Mouse (Mus musculus): ENCODE measurements around the gene Rabepk.
A peak's percentile ranks its signal among the peaks of the same experiment; 100 is the strongest.
"Not testable (repeated sequence)": the region's sequence is repeated elsewhere in the genome, so short reads cannot be mapped to it uniquely, and the experiment has no call there.

The Rabepk gene

DNA sequence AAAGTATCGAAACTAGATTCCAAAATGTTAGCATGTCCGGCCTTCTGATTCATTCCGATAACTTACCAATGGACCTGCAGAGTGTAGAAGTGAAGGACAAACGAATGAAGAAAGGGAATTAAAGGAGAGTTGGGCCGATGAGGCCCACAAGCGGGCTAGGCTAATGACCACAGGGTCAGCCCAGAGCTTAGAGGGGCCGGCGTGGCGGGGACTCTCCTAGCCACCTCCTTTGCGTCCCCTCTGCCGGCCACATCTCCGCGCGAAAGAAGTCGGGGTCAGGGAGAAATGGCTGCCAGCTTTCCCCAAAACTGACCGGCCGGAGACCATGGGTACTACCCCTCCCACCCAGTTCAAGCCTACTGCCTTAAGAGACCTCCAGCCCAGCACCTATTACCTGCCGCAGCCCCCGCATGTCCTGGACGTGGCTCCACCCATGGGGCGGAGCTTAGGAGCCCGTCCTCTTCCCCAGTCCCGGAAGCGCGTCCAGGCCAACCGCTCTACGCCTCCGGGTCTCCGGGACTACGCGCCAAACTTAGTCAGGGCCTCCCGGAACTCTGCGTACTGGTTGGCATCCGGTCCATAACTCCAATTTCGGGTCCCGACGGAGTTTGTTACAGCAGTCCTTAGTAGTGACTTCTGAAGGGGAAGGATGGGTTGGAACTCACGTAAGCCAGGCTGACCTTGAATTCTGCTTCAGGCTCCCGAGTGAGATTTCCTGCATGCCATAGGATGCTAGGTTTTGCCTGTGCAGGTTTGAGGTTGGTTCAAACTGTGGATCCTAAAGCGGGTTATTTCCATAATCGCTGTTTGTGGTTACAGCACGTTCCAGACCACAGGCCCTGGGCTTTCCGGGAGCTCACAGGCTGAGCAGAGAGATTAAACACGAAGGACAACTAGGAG, at the start of gene Rabepk:
Gene Rabepk, minus strand, starts transcription at position 556 of the 900 bp plus-strand sequence.
- DNase-seq, result peak; percentile 85

DNA sequence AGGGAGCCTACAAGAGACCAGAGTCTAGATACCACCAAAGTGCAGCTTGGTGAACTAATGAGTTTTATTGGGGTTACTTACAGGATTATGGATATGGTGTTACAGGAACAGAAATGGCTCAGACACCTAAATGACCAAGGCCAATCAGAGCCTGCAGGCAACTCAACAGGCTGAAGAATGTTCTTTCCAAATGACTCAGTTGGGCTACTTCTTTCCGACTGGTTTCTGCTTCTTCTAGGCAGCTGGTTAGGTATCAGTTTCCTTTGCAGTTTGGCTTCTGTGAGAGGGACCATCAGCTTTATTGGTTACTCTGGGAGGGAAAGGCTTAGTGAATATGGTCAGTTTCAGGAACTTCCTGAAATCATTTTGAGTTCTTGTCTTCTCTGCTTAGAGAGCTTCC, 48.0 kb upstream of the Rabepk start:
- DNase-seq, result no peak

DNA sequence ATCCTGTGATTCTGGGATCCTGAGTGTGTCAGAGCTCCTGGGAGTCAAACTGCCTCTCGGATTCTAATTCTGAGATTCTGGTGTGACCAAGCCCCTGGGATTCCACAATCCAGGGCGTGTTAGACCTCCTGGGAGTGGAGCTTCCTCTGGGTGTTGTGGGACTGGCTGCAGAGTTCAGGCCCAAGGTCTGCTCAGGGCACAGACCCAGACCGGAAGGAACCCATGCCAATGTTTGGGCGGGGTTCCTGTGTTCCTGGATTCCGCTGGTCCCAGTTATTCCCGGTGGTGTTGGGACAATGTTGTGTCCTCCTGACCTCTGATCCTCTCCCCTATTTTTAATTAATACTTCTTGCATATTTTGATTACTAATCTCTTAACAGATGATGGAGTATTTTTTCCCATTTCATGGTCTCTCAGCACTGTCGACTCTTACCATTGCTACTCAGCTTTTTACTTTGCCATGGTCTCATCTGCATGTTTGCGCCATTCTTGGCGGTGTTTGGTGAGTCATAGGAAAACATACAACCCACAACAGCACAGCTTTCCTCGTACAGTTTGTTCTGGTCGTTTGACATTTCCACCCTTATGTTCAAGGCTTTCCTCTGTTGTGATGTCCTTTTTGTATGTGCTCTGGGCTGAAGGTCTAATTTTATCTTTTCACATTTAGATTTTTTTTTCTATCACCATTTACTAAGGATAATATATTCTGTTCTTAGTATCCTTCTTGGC, 43.7 kb upstream of the Rabepk start:
- peak; percentile 77 for DNase-seq

DNA sequence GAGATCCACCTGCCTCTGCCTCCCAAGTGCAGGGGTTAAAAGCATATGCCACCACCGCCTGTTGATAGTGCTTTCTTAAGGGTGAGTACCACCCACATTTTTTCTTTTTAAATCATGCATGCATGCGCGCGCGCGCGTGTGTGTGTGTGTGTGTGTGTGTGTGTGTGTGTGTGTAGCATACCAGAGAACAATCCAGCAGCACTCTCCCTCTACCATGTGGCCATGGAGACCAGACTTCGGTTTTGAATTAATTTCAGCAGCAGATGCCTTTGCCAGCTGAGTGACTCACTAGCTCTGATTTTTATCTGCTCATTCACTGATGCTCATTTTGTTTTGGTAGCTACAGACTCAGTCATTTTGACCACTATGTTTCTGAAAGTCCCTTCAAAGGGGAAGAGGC, 42.0 kb upstream of the Rabepk start:
- no peak for DNase-seq

DNA sequence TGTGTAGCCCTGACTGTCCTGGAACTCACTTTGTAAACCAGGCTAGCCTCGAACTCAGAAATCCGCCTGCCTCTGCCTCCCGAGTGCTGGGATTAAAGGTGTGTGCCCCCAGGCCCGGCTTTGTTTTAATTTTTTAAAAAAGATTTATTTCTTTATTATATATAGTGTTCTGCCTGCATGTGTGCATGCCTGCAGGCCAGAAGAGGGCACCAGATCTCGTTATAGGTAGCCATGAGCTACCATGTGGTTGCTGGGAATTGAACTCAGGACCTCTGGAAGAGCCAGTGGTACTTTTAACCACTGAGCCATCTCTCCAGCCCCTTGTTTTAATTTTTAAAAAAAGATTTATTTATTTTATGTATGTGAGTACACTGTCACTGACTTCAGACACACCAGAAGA, 40.4 kb upstream of the Rabepk start:
- DNase-seq, result not testable (repeated sequence)

DNA sequence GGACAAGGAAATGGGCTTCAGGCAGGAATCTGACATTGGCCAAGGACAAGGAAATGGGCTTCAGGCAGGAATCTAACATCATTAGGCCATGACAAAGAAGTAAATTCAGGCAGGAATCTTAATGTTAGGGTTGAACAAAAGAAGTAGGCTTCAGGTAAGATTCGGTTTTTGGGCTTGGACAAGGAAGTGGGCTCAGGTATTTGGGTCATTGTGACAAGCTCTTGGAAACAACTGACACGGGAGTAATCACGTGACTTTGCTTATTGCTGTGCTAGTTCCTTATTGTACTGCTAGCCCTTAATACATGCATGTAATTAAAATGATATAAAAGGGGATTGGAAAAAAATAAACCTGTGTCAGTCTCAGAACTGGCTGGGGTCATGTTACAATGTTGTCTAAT, 36.0 kb upstream of the Rabepk start:
- DNase-seq, result no peak

DNA sequence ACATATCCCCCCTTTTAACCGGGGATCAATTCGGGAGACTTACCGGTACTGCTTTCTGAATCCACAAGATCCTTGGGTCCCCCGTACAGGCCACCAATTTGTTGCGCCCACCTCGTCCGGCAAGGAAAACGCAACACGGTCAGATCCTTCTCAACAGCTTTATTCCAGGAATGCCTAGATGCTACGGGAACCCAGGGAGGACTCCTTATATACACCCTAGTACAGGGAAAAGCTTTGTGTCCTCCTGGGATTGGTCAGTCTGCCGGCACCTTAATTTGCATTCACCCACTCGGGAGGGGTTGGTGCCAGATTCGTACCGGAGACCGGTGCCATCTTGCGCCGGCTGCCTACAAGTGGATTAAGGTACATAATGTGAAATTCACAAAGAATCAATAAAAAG, 33.9 kb upstream of the Rabepk start:
- no peak for DNase-seq

DNA sequence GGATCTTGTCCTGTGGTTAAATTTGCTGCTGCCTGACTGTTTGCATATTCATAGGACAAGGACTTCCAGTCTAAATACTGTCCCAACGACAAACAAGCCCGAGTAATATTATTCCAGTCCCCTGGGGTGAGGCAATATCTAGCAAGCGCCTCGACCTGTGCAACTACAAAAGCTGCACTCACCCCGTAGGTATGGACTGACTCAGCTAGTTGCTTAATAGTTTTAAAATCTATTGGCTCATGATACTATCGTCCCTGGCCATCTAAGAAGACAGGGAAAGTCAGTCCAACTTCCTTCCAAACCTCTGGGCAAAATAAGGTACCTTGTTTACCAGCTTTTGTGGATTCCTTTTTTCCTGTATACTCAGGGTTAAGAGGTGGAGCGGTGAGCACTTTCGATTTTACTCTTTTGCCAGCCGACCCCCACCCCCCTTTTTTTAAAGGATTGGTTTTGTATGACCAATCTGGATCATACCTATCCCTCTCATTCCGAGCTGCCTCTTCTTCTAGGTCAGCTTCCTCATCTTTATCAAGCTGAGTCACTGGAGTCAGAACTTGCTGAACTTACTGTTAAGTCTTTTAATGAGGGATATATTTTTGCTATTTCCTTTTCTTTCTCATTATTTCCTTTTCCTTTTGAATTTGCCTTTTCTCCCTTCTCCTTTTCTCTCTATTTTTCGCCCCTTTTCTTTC, 33.2 kb upstream of the Rabepk start, which contains the start of gene Gm34653:
Gene Gm34653, plus strand, starts transcription at position 242 of the 692 bp plus-strand sequence.
- DNase-seq, result not testable (repeated sequence)

DNA sequence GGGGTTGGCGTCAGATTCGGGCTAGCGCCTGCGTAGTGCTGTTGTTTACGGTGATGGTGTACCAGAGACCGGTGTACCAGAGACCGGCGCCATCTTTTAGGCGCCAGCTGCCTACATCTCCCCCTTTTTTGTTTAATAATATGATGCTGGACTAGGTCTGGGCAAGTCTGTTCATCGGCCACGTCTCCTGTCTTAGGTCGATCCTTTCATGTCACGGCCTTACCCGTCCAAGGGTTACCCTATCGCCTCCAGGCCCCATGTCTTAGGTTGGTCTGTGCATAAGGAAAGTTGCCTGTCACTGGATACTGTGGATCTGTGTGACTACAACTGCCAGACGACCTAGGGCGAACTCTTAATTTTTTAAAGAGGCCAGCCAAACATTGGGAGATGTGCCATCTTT, 30.4 kb upstream of the Rabepk start:
- DNase-seq, result not testable (repeated sequence)

DNA sequence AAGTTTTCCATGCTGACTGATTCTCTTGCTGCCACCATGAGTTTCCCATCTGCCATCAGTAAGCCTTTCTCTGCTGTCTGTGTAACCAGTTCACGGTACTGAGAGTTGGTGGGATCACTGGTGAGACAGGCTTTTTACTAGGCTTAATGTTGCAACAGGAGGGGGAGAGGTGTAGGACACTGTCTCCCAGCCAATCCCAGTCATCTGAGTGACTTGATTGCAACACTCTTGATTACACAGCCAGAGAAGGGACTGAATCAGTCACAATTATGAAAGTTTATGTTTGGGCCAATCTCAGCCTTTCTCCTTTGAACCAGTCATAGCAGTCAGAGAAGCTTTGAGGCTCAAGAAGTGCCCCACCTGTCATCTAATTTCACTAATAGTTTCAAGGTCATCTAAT, 28.3 kb upstream of the Rabepk start:
- DNase-seq, result no peak

DNA sequence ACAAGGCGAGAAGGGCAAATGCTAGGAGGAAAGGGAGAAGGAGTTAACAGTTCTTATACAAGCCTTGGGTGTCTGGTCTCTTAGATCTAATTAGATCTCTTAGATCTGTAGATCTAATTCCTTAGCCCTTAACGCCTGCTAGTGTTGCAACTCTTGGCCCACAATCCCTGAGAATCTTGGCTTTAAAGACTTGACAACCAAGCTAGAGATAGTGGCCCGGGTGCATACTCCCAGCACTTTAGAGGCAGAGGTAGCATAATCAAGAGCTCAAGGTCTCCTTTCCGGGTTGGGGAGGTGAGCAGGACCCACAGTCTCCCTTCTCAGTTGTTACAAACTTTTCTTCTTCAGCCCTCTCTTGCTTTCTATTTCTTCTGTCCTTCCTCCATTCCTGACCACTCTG, 27.9 kb upstream of the Rabepk start:
- DNase-seq, result no peak

DNA sequence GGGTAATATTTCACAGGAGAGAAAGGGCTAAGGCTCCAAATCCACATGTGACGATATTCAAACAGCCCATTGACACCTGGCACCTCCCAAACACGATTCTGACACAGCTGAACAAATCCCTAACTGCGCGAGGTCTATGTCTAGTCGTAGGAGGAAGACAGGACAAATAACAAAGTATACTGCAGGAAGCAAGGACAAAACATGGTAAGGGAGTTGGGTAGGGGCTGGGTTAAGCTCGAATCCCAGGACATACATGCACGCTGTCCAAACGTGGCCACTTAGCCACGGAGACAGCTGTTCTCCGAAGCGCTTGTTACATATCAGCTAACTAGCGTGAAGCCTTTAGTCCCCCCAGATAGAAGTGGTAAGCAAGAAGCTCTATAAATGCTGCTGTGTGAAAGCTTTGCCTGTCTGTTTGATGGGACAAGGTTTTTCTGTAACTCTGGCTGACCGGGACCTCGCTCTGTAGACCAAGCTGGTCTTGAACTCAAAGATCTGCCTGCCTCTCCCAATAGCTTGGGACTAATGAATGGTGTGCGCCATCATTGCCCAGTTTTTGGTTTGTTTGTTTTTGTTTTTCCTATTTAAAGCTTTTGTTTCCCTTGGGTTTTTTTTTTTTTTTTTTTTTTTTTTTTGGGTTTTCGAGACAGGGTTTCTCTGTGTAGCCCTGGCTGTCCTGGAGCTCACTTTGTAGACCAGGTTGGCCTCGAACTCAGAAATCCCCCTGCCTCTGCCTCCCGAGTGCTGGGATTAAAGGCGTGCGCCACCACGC, 26.9 kb upstream of the Rabepk start:
- DNase-seq, result no peak

DNA sequence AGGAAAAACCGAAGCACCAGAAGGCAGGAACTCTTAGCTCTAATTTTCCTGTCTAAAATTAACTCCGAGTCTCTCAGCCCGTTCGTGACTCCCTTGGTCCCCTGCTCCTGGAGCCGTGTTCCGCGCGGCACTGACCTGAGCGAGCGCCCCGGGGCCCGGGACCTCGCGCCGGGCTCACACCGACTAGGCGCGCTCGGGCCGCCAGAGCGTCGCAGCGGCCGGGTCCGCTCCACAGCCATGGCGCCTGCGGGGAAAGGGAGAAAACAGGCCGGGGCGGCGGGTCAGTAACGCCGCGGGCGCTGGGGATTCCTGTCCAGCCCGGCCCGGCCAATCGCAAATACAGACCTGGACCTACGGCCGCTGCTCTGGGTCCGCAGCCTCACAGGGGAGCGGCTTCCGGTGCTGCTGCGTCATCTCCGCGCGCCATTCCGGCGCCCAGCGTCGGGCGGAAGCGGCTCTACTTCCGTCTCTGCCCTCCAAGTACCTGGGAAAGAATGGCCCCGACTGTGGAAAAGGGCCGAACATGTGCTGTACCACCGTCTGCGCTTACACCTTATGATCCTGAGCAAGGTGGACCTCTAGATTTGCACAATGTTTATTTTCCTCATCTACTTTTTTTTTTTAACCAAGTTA, 26.2 kb upstream of the Rabepk start, which contains the start of gene Fbxw2:
Gene Fbxw2, minus strand, starts transcription at position 485 of the 633 bp plus-strand sequence.
- DNase-seq, result peak; percentile 91

DNA sequence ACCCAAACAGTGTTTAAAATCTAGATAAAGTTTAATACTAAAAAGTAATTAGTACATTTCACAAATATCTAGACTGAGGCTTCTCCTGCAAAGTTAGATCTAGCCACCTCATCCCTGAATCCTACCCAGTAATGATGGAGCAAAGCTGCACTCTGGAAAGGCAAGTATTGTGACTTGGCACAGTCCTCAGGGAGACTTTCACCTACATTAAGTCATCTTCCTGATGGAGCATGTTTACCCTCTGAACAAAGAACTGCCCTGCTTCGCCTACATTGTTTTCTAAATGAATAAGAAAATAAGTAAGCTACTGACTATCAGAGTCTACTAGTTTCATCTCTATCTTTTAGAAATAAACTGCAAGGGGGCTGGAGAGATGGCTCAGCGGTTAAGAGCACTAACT, 18.8 kb upstream of the Rabepk start:
- DNase-seq, result no peak

DNA sequence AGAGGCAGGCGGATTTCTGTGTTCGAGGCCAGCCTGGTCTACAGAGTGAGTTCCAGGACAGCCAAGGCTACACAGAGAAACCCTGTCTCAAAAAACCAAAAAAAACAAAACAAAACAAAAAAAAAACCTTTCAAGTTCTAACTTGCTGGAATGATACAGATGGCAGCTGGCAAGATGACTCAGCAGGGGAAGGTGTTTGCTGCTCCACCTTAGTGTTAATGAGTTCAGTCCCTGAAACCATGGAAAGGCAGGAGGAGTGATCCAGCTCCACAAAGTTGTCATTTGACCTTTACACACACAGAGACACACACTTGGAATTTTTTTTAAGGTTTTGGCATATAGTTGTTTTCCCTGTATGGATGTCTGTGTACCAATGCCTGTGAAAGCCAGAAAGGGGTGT, 16.2 kb upstream of the Rabepk start:
- DNase-seq, result not testable (repeated sequence)

DNA sequence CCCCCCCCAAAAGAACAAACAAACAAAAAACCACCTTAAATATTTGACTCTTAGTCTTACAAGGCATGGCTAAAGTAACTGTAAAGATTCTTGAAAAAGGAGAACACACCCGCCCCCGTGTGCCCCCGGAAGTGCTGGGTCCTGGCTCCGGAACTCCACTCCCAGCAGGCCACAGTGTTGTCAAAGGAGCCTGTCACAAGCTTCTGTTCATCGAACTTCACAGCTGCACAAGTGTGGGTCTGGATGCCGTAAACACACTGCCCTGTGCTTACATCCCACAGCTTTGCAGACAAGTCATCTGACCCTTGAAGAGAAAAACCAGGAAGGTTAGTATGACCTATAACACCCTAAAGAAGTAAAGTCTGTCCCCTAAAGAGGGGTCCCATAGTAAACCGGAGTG, 13.0 kb upstream of the Rabepk start:
- DNase-seq, result no peak

DNA sequence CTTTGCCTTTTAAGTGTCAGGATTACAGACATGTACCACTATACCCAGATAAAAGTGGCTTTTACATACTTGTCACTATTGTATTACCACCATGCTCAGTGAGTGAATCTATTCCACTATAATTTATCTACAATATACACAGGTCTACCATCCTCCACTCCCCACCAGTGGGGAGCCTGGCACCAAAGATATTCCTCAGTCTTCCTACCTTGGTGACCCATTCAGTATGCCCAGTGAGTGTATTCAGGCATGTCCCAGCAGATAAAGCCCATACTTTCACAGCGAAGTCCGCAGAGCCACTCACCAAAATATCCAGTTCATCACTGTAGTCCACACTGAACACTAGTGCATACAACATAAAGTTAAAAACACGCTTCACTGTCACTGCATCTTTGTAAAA, 11.1 kb upstream of the Rabepk start:
- DNase-seq, result no peak

DNA sequence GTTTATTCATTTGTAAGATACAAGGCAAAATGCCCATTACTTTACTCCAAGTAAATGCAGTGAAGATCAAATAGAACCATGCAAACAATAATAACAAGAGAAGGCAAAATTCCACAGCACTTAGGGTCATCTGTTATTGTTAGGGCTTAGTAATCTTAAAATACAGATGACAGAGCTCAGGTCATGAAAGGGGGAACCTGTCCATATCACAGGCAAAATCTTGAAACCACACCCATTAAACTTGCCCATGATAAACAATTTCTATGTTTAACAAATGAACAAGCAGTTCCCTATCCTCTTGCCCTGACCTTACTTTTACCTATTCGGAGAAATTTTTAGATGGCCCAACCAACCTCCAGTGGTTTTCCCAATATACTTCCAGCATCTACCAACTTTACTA, 9.9 kb upstream of the Rabepk start:
- no peak for DNase-seq

DNA sequence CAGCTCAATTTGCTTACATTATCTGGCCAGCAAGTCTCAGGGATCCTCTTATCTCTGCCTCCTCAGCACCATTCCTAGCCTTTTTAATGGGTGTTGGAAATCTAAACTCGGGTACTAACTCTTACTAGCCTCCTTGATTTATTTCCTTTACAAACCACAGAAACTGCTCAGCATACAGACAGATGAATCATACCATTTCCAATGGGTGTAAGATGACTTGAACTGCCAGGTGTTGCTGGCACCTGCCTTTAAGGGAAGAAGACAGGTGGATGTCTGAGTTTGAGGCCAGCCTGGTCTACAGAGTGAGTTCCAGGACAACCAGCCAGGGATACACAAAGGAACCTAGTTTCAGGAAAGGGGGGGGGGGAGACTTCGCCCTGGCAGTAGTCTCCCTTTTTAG, 8.3 kb upstream of the Rabepk start:
- DNase-seq, result no peak

DNA sequence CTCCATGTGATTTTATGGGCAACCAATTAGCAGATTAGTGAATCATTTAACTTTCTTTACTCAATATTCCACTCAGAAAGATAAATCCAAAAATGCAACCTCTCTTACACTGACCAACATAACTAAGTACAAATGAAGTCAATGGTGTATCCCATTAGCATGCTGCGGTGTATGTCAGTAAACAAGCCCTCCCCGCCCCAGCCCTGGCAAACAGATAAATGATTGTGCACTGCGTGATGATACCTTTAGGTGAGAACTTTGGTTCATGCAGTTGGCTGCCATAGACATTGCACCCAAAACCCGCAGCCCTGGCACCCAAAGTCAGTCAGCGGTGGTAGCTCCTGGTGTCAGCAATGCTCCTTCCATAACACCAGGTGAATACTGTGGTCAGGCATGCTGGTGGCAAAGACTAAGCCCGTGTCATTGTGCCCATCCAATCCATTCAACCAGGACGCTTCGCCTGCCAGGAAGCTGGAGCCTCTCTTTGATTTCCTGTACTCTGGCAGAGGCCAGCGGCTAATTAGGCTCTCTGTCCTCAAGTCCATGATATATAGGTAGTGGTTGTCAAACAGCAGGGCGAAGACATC, 5.7 kb upstream of the Rabepk start:
- DNase-seq, result peak; percentile 24

DNA sequence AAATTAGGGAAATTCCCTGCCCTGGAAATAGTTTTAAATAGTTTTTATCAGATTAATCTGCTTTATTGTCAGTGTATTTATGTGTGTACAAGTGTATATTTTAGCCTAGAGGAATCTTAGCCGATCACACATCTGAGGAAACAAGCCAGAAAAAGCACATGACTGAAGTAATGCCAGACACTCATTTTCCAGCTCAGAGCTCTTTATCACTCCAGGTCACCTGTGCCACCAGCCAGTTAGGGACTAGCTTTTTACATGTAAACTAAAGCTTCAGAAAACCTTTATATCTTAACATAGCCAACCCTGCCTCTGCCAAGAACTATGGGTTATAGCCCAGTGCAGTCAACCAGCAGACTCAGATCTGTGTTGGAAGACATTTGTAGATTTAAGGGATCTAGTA, 5.1 kb upstream of the Rabepk start:
- DNase-seq, result peak; percentile 32

DNA sequence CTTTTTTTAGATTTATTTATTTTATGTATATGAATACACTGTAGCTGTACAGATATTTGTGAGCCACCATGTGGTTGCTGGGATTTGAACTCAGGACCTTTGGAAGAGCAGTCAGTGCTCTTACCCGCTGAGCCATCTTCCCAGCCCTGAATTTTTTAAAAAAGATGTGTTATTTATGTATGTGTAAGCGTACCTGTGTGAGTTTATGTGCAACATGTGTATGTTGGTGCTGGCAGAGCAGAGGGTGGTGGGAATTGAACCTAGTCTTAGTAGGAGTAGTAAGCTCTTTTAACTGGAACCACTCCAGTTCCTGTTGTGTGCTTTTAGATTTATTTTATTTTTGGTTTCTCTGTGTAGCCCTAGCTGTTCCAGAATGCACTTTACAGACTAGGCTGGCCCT, 4.5 kb upstream of the Rabepk start:
- DNase-seq, result no peak

Measured in kidney, adult 11 months (tissue).